Mouse (Mus musculus): Measurements from ENCODE around the gene Trappc3.

GRCm38 (mm10) chr4:126275681-126276131 lies 13.6 kb downstream of the Trappc3 start:
- TF ChIP-seq GATA1 (IDR thresholded peaks at IDR 0.05; ENCODE audit: borderline replicate concordance, low read length): no peak
- TF ChIP-seq FLI1 (IDR thresholded peaks at IDR 0.05; ENCODE audit: low read length): no peak

Data from megakaryocyte, embryonic 14.5 days (primary cell).